Mouse (Mus musculus): ENCODE measurements around the gene Tpcn2.

Tpcn2 gene

DNA sequence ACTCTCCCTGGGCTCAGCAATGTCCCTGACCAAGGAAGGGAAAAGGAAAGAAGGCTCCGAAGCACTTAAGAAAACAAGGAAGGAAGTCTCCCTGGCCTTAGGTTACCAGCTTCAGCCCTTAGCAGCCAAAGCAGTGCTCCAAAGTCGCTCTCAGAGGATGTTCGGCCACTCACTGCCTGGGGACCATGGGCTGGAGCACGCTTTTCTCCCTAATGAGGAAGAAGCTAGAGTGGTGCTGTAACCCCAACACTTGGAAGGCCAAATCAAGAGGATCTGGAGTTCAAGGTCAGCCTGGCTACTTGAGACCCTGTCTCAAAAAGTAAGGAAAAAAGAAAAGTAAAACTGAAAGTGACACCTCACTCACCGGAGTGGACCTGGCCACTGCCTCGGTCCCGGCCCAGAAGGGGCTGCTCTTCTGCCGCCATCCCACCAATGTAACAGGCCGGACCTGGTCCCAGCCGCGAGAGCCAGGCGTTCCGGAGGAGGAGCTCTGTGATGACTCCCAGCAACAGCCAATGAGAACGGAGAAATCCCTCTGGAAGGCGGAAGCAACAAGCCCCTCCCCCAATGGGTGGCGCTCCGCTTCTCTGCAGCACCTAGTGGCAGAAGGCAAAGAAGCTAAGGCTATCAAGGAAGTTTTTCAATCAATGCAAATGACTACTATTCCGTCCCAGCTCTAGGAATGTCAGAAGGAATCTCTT, at the start of gene Tpcn2:
Gene Tpcn2, minus strand, starts transcription at position 525 of the 701 bp plus-strand sequence.
- DNase-seq: peak; percentile 95 to 96

DNA sequence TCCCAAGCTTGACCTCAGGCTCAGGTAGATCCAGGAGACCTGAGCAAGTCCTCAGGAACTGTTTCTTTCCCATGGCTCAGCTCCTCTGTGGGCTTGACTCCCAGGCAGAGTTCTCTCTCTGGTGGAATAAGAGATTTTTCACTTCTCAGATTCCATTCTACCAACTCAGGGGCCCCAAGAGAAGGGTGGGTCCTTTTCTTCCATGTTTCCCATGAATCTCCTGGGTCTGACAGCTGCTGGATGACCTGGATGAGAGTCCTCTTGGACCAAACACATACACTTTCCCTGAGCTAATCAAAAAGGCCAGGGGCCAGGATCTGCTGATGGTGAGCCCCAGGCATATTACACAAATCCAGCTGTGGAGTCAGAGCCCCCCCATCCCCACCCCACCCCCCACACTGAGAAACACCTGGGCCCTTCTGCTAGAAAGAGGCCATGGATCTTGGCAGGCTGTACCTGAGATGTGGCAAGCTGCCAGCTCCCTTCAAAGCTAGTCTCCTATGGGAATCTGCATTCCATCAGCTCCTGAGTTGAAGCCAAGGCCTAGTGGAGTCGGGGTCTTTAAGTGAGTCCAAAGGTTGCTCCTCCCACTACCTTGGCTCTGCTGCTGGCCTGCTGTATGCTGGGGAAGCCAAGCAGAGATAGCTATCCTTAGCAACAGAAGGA, 48.7 kb upstream of the Tpcn2 start:
- DNase-seq: peak; percentile 73 to 82

DNA sequence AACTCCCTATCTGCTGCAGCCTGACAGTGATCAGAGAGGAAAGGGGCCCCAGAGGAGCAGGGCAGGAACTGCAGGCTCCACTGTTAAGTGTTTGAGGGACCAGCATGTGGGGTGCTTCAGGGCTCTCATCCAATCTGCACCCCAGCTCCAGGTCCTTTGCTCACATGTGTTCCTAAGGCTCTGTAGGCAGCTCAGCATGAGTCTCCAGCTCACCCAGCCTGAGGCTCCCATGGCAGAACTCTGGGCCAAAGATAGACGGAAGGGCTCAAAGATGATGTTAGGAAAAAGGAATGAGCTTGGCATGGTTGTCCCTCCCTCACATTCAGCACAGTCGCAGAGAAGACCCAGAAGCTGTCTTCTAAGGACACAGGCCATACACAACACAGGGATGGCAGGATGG, 46.8 kb upstream of the Tpcn2 start:
- DNase-seq: no peak

DNA sequence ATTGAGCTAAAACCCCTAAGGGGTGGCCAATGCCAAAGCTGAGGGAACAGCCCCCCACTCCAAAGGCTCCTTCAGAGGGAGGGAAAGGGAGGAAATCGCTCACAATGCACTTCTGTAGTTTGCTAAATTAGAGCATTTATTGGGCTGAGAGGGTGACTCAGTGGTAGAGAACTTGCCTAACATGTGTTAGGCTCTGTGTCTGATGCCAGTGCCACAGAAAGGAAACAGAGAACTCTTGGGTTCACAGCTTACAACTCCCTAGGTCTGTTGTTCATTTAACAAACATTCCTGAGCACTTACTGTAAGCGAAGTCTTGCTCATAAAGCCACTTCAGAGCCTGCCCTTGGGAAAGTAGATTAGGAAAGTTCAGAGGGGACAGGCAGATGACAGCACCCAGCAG, 46.2 kb upstream of the Tpcn2 start:
- DNase-seq: no peak

DNA sequence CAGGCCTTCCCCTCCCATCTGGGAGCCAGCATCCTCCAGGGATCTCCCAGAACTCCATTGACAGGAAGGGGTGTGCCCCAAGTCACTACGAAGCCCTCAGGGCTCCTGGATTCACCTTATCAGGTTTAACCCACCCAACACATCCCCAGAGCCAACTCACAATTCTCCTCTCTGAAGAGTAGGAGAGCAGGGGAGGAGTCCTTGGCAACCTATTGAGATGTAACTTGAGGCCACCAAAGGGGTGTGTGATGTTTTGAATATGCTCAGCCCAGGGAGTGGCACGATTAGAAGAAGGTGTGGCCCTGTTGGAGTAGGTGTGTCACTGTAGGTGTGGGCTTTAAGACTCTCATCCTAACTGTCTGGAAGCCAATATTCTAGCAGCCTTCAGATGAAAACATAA, 41.9 kb upstream of the Tpcn2 start:
- no peak for DNase-seq

DNA sequence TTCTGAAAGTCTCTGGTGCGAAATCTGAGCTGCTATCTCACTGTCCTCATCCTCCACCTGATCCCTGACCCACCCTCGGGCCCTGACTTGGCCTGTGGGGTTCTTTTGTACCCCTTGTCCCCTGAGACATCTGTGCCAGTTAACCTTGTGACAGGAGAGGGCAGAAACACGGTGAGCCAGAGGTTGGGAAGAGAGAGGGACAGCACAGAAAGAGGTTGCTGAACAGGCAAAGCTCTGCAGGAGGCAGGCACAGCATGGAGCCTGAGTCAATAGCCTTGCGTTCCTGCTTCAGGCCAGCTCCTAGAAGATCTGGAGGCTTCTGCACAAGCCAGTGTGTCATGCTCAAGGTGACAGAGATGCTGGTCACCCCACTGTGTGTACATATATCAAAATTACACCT, 39.8 kb upstream of the Tpcn2 start:
- DNase-seq: no peak

DNA sequence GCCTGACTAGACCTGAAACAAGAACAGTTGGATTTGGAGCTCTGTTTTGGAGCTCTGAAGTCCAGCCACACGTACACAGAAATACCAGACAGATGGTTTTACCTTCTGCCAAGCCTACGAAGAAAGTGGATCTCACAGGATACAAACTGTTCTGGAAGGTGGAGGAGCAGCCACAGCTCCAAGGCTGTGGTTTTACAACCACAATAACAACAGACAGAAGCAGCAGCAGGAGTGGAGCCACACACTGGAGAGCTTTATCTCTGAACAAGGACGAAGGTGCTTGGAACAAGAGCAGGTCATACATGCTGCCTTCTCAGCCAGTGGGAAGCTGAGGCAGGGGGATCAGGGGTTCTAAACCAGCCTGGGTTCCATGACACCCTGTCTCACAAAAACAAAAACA, 35.7 kb upstream of the Tpcn2 start:
- peak; percentile 41 to 72 for DNase-seq

DNA sequence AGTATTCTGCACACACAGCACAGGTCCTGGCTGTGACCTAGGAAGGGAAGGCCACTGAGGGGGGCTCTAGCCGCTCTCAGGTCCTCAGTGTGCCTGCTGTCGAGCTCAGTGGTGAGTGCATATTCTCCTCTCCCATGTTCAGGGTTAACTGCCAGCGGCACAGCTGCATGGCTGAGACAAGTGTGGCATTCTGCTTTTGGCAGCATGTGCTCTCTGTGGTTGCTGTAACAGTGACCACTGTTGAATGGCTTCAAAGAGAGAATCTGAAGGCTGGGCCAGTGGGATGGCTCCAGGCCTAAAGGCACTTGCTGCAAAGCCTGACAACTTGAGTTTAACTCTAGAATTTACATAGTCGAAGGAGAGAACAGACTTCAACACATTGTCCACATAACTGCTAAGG, 33.7 kb upstream of the Tpcn2 start:
- peak; percentile 41 to 43 for DNase-seq

DNA sequence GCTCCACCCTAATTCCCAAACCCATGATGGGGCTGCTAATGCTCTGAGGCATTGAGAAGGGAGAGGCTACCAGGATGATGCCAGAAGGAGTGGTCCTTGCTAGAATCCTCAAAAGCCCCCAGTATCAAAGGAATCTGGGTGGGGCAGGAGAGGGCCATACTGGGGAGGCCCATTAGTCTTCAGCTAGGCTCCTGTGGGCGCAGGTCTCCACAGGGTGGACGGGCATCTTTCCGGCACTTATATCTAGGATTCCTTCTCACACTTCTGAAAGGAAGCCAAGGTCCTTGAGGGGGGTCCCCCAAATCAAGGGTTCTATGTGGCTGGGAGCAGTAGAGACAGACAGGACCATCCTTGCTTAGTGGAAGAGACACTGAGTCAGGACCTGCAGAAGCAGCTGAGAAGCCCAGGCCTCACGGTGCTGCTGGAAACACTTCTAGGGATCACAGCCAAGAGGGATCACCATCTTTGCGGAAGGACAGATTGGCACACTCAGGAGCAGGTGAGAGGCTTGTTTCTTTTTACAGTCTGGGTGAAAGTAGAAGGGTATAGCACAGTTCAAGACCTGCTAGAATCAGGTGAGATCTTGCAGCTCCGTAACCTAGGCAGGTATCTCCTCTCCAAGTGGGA, 31.1 kb upstream of the Tpcn2 start, which contains the start of gene Mrgprd:
Gene Mrgprd, plus strand, starts transcription at position 51 of the 627 bp plus-strand sequence.
- DNase-seq: peak; percentile 45 to 54

DNA sequence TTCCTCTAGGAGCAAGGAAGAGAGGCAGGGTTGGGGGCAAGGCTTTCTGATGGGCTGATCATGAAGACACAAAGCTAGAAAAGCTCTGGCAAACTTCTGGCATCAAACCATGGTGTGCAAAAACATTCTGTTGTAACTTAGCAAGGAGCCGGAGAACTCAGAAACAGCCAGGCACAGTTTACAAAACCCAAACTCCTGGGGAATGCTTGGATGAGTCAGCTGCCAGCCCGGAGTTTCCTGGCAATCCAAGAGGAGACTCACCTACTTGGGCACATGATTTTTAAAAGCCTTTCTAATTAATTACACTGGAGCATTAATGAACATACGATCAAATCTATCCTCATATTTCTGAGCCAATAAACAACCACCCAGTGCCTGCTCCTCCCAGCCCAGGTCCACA, 28.3 kb upstream of the Tpcn2 start:
- no peak for DNase-seq

DNA sequence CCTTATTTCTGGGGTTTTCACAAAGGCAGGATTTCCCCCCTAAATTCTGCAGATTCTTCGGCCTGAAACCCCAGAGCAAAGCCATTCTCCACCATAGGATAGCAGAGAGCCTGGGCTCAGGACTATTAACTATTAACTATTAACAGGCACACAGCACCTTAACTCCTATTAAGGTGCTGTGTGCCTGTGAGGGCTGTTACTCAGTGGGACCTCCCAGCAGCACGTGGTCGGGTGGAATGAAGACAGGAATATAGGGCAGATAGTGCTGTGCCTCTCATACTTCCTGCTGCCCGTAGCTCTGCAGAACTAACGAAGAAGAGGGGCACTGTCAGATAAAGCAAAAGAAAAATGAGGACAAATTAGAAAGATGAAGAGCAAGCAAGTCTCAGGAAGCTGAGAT, 26.7 kb upstream of the Tpcn2 start:
- no peak for DNase-seq

DNA sequence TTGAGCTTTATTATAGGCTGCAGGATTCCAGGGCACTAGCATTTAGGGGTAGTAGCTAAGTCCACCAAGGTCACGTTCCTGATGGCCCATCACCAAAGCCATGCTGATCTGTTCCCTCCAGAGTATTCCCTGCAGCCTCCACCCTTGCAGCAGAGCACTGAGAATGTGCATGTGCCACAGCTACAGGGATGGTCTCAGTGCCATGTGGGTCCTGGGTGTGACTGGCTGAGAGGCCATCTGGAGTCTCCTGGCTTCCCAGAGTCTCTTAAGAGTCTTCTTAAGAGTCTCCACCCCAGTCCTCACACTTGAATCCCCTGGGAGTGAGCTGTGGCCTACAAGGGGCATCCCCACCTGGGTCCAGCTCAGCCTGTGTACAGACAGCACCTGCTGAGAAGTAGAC, 26.1 kb upstream of the Tpcn2 start:
- no peak for DNase-seq

DNA sequence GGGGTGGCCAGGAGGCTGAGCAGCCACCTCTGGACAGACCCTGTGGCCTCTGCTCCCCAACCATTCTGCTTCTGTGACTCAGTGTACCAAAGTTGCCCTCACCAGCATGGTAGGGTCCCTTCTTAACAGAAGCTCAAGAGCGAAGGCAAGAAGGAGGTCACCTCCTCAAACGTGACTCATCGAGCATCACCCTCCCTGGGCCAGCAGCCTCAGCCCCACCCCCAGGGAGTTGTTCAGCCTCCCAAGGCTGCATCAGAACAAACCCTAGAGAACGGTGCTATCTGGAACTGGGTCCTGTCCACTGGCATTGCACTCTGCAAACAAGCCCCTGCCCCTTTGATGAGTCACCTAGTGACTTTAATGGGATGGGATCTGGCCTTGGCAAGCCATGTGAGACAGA, 25.1 kb upstream of the Tpcn2 start:
- no peak for DNase-seq

DNA sequence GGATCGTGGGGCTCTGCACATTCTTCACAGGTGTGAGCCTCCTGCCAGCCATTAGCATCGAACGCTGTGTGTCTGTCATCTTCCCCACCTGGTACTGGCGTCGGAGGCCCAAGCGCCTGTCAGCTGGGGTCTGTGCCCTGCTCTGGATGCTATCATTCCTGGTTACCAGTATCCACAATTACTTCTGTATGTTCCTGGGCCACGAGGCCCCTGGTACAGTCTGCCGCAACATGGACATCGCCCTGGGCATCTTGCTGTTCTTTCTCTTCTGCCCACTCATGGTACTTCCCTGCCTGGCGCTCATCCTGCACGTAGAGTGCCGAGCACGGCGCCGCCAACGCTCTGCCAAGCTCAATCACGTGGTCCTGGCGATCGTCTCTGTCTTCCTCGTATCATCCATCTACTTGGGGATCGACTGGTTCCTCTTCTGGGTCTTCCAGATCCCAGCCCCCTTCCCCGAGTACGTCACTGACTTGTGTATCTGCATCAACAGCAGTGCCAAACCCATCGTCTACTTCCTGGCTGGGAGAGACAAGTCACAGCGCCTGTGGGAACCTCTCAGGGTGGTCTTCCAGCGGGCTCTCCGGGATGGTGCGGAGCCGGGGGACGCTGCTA, 24.4 kb upstream of the Tpcn2 start:
- DNase-seq: peak; percentile 80

DNA sequence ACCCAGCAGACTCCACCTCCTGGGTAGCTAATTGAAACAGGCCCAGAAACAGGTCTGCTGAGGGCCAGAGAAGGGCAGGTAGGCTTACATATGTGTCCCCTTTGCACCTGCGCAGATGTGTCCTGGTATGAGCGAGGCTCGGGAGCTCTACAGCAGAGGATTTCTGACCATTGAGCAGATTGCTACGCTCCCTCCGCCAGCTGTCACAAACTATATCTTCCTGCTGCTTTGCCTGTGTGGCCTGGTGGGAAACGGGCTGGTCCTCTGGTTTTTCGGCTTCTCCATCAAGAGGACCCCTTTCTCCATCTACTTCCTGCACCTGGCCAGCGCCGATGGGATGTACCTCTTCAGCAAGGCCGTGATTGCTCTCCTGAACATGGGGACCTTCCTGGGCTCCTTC, 23.8 kb upstream of the Tpcn2 start:
- DNase-seq: no peak

DNA sequence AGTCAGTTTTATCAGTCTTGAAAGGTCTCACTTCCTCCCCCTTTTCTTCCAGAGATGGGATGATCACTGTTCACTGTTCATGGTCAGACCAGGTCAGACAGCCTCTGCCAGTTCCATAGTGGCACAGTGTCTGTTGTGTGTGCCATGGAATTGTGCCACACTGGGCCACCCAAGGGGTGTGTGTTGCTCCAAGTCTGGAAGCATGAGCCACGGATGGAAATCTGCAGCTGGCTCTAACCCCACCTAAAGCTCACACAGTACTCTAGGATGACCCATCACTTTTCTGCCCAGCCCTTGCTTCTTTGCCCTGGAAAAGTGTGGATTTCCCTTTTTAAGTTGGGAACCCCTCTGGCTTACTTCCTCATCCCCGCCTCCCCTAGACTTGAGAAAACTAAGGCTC, 20.3 kb upstream of the Tpcn2 start:
- DNase-seq: no peak

DNA sequence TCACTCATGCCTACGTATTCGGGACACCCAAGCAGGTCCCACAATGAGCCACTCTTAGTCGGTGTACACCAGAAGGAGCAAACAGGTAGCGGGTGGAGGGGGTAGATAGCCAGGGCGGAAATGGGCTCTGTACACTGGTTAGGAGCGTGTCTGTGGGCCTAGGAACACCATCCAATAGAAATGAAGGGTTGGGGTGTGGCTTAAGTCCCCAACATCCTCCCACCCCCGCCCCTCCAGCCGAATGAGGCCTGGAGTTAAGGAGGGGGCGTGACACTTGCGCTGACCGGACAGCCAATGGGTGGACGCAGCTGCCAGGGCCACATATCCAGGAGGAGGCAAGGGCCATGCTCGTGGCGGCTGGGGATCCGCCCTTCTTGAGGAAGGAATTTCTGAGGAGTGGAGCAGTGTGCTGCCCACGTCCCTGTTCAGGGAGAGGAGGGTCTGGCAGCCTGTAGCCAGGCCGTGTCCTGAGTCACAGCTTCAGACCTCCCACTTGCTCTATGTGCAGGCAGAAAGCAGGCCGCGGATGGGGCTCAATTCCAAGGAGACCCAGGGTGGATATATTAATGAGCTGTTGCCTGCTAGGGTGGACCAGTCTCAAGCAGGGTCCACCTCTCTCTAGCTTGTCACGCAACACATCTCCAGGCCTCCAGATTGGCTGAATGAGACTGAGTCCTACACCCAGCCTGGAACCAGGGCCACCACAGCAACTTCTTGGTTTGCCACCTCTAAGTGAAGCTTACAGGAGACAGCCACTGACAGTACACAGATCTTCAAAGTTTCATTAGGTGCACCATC, 18.9 kb upstream of the Tpcn2 start:
- DNase-seq: peak; percentile 62 to 63

DNA sequence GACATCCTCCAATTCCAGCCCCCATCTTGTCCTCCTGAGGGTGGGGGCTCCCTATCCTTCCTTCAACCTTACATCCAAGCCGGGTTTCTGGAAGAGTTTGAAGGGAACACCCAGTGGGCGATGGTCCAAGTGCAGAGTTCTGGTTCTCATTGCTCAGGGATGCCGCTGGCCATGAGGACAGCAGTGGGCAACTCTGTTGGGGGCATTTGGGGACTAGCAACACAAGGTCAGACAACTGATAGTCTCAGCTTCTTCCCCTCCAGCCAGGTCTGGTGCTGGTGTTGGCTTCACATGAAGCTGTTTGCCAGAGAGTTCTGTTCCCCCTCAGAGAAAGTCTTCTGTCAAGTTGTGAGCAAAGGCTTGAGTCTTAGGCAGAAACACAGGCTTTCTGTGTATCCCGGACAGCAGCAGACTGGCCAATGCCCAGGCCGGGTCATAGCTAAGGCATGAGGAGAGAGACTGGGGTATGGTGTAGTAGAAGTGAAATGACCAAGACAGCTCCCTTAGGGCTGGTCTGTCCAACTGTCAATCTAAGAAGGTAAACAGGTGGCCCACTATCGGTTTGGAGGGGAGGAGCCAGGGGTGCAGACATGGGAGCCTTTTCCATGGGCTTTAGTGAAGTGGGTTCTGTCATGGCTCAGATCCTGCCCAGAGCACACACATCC, 17.7 kb upstream of the Tpcn2 start:
- peak; percentile 69 to 75 for DNase-seq

DNA sequence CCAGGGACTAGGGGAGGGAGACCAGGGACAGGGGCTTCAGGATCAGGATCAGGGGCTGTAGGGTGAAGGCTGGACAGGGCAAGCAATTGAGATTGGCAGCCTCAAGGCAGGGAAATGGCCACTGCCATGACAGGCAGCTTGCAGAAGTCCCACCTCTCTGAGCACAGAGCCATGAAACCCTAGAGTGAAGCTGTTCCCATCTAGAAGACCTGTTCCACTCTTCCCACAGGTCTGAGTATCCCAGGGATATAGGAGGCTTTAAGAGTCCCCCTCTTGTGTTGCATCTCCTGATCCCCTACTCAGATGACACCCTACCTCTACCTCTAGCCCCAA, 17.2 kb upstream of the Tpcn2 start:
- no peak for DNase-seq

DNA sequence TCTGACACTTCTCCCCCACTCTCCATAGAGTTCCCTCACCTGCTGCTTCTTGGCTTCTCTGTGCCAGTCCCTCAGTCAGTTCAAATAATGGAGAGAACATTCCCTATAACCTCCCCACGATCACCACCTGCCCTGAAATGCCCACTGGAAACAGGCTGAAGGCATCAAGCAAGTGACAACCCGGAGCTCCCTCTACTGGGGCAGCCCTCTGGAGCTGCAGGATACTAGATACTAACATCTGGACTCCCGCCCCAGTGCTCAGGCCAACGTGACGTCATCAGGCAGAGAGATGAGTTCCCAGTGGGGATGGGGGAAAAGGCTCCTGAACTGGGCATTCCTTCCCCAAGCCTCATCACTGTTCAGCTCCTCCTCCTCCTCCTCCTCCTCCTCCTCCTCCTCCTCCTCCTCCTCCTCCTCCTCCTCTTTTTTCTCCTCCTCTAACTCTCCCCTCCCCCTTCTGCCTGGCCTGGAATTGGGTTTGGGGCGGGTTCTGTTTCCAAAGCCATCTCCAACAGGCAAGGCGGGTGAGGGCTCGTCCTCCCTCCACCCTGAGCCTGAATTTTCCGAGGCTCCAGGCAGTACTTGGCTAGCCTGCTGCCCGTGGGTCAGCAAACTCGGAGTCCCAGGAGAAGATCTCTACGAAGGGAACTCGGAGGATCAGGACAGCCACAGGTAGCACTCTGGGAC, 16.7 kb upstream of the Tpcn2 start, which contains the start of gene Mrgprf:
Gene Mrgprf, plus strand, starts transcription at position 508 of the 687 bp plus-strand sequence.
- DNase-seq: peak; percentile 77 to 83

DNA sequence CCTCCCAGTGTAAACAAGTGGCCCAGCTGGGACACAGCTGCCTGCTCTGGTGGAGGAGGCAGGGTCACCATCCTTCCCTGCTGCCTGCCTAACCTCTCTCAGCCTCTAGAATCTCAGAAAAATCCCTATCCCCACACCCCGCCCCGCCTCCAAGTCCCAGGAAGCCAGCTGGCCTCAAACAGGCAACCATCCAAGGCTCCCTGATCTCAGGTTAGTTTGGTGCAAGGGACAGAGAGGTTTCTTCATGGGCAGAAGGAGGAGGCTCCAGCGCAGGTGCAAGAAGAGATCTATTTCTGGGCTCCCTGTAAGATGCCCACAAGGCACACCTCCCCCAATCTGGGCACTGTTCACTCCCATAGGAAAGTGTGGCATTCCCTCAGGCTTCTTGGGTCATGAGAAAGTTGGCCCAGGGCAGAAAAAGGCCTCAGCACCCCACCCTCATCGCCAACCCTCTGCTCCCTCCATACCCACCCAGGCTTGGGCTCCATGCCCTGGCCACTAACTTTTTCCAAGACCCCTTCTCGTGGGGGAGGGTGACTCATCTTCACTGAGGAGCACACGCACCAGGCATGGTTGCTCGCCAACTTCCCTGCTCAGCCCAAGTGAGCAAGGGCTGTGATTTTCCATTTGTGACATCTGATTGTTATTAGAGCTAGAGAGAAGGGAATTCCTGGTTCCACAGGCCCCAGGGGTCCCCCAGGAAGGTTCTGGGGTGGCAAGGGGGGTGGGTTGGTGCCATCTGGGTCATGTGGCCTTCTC, 15.9 kb upstream of the Tpcn2 start:
- DNase-seq: peak; percentile 90 to 92
